Mouse (Mus musculus): ENCODE results near the gene Fastkd5.
"Not testable (repeated sequence)": the region's sequence is repeated elsewhere in the genome, so short reads cannot be mapped to it uniquely, and the experiment has no call there.

Fastkd5 gene

DNA sequence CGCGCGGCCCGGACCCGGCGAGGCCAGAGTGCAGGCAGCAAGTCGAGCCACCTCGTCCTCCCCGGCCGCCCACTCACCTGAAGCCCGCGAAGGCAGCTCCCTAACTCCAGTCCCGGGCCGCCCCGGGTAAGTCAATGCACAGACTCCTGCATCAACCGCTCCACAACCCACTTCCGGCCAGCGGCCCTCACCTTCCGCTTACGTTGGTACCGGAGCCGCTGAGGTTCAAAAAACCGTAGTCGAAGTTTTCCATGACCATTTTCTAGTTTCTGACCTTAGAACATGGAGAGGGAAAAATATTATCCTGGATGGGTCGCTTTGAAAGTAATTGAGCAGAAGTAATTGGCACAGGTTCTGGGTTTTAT is at the start of gene Fastkd5, which contains the start of gene Ubox5:
TSS of gene Fastkd5 (minus strand) at position 189 of the 365 bp plus-strand sequence.
TSS of gene Ubox5 (minus strand) at position 200 of the 365 bp plus-strand sequence.
- DNase-seq = peak; percentile 86

GRCm38 (mm10) chr2:130679154-130679553 is 49.3 kb upstream of the Fastkd5 start:
- no peak for DNase-seq

DNA sequence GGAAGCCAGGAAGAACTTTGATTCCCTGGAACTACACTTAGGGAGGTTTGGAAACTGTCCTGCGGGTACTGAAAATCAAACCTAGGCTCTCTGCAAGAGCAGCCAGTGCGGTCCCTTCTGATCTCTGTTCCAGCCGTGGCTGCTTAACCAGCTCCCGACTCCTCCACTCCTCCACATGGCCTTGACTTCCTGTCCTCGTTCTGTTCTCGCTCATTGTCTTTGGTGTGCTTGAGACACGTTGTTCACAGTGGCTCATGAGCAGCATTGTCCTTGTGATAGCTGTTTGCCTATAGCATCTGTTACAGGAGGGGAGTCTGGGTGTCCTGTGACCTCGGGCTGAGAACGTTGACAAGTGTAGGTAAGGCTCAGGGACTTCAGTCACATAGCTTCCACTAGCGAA is 47.4 kb upstream of the Fastkd5 start:
- DNase-seq = no peak

- DNase-seq = peak; percentile 90
These were observed 37.7 kb upstream of the Fastkd5 start, which contains the start of gene Itpa for GRCm38 (mm10) chr2:130667559-130667958. Gene Itpa, plus strand, starts transcription at chr2:130667610.

GRCm38 (mm10) chr2:130664102-130664701 is 34.4 kb upstream of the Fastkd5 start, which contains the start of gene Ddrgk1:
Gene Ddrgk1, minus strand, starts transcription at chr2:130664659.
- peak; percentile 96 for DNase-seq

DNA sequence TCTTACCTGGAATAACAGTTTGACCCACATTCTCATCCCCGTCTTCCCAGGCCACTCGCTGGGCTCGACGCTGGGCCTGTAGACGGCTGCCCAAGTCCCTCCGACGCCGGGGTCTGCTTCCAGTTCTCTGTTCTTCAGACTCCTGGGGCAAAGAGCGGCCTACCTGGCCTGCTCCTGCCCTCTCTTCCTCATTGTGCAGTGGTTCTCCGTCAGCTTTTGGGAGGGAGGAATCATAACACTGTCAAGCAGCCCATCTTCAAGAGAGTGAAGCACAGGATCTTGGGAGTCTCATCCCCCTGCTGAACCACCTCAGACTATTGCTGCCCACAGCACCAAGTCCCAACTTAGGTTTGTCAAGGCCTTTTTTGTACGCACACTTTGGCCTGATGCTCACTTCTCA is 33.5 kb upstream of the Fastkd5 start:
- DNase-seq = peak; percentile 39

GRCm38 (mm10) chr2:130658530-130658929 is 28.7 kb upstream of the Fastkd5 start:
- DNase-seq = no peak

DNA sequence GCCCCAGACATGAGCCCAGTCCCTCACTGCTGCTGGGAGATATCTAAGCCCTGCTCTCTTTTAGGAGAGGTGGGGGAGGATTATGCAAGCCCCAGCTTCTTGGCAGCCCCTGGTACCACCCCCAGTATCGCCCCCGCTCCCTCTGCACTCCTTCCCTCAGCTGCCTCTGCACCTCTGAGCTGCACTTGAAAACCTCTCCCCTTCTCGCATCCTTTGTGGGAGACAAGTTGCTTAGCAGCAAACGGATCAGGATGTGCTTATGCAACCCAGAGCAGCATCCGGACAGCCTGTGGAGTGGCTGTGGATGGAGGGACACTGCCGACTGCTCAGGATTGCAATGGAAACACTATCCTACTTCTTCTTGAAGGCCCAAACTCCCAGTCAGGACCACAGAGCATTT is 27.7 kb upstream of the Fastkd5 start:
- DNase-seq = no peak

- DNase-seq = no peak
These were observed 26.7 kb upstream of the Fastkd5 start for GRCm38 (mm10) chr2:130656536-130656935.

DNA sequence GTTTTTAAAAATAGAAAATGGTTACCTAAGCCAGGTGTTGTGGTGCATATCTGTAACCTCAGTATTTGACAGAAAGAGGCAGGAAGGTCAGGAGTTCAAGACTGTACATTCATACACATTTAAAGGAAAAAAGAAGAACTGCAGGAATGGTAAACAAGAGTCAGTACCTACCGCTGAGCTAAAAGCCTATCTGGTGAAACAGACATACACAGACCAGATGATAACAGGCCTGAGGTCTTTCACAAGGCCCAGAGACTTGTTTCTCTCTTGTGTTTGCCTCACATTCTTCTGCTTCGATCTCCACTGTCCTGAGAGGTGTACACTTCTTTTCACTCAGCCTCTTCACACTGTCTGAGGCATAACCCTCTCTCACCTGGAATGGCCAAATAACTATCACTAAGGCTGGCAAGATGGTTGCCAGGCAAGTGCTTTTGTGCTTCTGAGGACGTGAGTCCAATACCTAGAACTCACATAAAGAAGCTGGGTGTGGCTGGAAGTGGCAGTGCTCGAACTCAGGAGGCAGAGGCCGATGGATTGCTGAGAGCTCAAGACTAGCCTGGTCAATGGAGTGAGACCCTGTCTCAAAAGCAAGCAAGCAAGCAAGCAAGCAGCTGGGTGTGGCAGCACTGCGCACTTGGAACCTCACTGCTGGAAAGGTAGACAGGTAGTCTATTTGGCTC is 26.0 kb upstream of the Fastkd5 start:
- no peak for DNase-seq

GRCm38 (mm10) chr2:130653760-130654159 is 23.9 kb upstream of the Fastkd5 start:
- DNase-seq = no peak

DNA sequence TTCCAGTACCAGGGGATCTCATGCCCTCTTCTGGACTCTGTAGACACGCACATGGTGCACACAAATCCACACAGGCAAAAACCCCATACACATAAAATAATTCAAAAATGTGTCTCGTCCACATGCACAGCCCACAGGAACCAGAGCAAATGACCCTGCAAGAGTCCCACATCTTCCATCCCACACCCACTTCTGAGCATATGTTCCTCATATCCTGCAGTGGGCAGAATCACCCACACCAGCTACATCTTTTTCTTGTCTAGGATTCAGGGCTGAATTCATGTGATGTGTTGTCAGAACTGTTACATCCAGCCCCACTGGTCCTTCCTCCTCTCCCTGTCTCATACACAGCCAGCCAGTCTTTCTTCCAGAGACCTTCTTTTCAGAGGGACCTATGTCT is 23.5 kb upstream of the Fastkd5 start:
- no peak for DNase-seq

- not testable (repeated sequence) for DNase-seq
These were observed 19.2 kb upstream of the Fastkd5 start for GRCm38 (mm10) chr2:130649028-130649427.

DNA sequence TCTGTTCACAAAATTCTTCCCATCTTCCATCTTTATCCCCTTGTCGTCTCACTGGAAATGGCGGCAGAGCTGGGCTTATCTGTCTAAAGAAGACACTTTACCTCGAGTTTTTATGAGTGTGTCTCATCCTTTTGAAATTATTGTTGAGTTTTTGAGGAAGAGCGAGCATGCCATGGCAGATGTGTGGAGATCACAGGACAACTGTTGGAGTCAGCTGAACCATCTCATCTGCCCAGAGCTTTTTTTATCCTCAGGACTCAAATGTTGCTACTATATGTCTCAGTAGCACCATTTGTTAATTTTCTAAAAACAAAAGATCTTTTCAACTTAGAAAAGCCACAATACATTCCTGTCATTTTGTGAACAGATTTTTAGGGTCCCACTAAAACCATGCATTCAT is 15.4 kb upstream of the Fastkd5 start:
- no peak for DNase-seq

DNA sequence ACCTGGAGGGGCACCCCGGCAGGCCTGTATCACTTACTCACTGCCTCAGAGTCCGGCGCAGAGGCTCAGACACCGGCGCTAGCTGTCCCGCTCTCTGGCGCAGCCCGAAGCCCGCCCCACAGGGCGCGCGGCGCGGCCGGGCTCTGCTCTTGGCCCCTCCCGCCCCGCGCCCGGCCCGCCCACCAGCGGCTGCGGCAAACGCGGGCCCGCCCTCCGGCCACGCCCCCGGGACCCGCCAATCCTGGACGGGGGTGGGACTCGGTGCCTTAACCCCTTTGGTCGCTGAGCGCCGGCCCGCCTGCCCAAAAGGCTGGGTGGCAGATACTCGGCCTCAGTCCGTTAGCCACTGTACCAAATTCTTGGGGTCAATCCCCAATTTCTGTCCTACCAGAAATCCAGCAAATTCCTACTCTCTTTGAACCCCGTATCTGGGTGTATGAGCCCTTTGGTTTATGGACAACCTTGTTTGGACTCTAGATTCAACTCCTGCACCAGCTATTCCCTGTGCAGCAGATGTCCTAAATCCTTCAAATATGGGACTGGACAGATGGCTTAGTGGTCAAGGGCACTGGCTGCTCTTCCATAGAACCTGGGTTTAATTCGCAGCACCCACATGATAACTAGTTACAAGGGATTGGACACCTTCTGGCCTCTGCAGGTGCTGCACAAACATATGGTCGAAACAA is 13.0 kb upstream of the Fastkd5 start, which contains the start of gene Lzts3:
TSS of gene Lzts3 (minus strand) at position 120 of the 686 bp plus-strand sequence.
- peak; percentile 94 for DNase-seq

DNA sequence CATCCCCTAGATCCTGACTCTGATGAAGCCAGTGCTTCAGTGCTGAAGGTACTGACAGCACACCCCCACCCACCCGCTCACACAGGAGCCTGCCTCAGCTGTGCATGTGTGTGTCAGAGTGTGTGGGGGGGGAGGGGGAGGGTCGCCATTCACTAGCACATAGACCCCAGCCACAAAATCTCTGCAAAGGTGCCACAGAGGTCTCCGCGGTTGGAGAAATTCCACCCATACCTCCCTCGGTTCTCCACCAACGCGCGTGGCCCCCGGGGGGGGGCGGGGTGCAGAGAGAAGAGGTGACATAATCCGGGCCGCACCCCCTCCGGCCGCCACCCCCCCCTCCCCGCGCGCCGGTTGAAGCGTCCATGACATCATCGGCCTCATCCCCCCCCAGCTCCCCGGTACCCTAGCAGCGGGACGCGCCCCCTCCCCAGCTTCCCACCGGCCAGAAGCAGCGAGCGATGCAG is 12.4 kb upstream of the Fastkd5 start:
- DNase-seq = peak; percentile 72

- DNase-seq = no peak
These were observed 11.7 kb upstream of the Fastkd5 start for GRCm38 (mm10) chr2:130641351-130642025.

GRCm38 (mm10) chr2:130639276-130639675 is 9.4 kb upstream of the Fastkd5 start:
- no peak for DNase-seq

DNA sequence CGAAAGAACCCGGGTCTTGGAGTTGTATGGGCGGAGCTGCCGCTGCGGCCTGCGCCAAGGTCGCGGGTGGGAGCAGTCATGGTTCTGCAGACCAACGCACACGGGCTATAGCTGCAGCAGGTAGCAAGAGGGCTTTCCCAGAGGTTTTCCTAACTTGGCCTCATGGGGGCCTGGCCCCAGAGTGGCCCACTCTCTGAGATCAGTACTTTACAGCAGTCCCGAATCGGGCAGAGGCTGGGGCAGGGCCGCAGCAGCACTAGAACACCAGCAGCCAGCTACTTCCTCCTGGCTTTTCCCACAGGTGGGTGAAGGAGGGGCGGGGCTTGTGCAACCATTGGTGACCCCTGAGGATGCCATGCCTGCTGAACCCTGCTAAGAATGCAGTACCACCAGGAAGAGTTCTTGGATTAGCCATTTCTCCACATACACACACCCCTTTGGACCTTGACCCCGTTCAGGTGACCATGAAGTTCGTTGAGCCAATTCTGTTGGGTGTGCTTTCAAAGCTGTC is 8.3 kb upstream of the Fastkd5 start:
- DNase-seq = peak; percentile 48

- DNase-seq = peak; percentile 66
These were observed 6.0 kb upstream of the Fastkd5 start for GRCm38 (mm10) chr2:130635847-130636246.

DNA sequence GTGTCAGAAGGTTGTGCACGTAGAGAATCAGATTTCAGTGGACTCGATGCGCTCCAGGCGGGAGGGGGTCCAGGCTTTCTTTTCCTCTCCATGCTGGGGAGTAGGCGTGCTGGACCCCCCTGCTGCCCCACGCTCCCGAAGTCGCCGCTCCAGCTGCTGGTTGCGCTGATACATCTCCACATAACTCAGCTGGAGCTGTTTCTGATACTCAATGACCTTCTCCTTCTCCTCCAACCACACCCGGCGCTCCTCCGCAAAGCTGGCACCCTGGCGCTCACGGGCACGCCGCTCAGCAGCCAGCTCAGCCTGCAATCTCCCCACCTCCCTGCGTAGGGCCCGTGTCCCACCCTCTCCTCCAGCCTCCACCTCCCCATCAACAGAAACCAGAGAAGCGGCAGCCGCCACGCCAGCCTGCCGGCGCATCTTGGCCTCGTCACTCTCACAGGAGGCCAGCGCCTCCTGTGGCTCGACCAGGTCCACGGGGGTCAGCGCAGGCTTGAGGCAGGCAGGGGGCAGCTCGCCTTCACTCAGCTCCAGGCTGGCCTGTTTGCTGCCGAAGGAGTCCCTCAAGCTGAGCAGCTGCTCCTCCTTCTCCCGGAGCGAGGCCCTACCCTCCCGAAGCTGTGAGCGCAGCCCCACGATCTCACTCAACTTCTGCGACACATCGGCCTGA is 5.0 kb upstream of the Fastkd5 start:
- DNase-seq = peak; percentile 66

Measured in cerebellum, adult 11-12 months (tissue).